Mouse (Mus musculus): ENCODE measurements around the gene Gpc3.

- TF ChIP-seq POLR2A (IDR thresholded peaks at IDR 0.05; ENCODE audit: extremely low read depth, insufficient read depth, low read length) (no peak), CTCF (IDR thresholded peaks at IDR 0.05; ENCODE audit: extremely low read depth, insufficient read depth, low read length) (no peak)
Measured at GRCm38 (mm10) chrX:52616152-52616551, 2.4 kb upstream of the Gpc3 start.

All from cortical plate, adult 2 months (tissue).